Mouse (Mus musculus) forebrain, embryonic 14.5 days (tissue): ENCODE results near the gene C8a. TPM values are rescaled to one million over a fixed set of nuclear protein-coding genes. Genes with fewer than 3 reads are reported as not detected.

ENCODE experiments used
- ATAC-seq: fragments of 200-750 bp; cut with Nextera tagmentation; 2 replicates; pipeline ENCODE4 v1.8.0; 2017; ENCODE audit warnings: mild to moderate bottlenecking, moderate library complexity
- DNase-seq: peaks from one replicate; pipeline ENCODE4 v3.0.0-alpha.2; 2015; ENCODE audit warnings: low spot score
- H3K27ac ChIP-seq: fragments of 300-500 bp; sonication (generic); 2 replicates; pipeline ENCODE4 v1.5.1; 2014; ENCODE audit warnings: low read depth, mild to moderate bottlenecking, control low read depth, low read length, moderate library complexity
- H3K27me3 ChIP-seq: fragments of 300-500 bp; sonication (generic); replicated peaks from 2 replicates; pipeline ENCODE4 v1.6.1; 2014; ENCODE audit warnings: low read length, control low read depth, mixed read lengths; ENCODE audit not compliant: control insufficient read depth, insufficient read depth
- H3K36me3 ChIP-seq: fragments of 300-500 bp; sonication (generic); 2 replicates; pipeline ENCODE4 v1.6.1; 2014; ENCODE audit warnings: low read length, control low read depth; ENCODE audit not compliant: control insufficient read depth, insufficient read depth
- H3K4me1 ChIP-seq: fragments of 300-500 bp; sonication (generic); 2 replicates; pipeline ENCODE4 v1.6.1; 2014; ENCODE audit warnings: antibody characterized with exemption, low read length, control low read depth; ENCODE audit not compliant: control insufficient read depth, insufficient read depth
- H3K4me2 ChIP-seq: fragments of 300-500 bp; sonication (generic); 2 replicates; pipeline ENCODE4 v1.6.1; 2014; ENCODE audit warnings: mild to moderate bottlenecking, control low read depth, low read length
- H3K4me3 ChIP-seq: fragments of 300-500 bp; sonication (generic); 2 replicates; pipeline ENCODE4 v1.5.1; 2014; ENCODE audit warnings: low read depth, low read length, control low read depth
- H3K9ac ChIP-seq: fragments of 300-500 bp; sonication (generic); 2 replicates; pipeline ENCODE4 v1.6.1; 2014; ENCODE audit warnings: mild to moderate bottlenecking, low read length, control low read depth, moderate library complexity
- H3K9me3 ChIP-seq: fragments of 300-500 bp; sonication (generic); replicated peaks from 2 replicates; pipeline ENCODE4 v1.6.1; 2016; ENCODE audit warnings: low read length, control low read depth, mixed read lengths; ENCODE audit not compliant: control insufficient read depth
- WGBS: fragments of 180-500 bp; shearing (Covaris S2); extraction: QIAGEN DNeasy Blood & Tissue Kit; methylation state at CpG from one replicate; pipeline ENCODE4 v1.1.7; 2014; 5-methylcytosine and 5-hydroxymethylcytosine counted together
- polyA plus RNA-seq: library from polyadenylated mRNA; unstranded; fragments of >200 nt; fragmentation: Nextera tagmentation; extraction: Ambion mirVana; gene quantifications from 2 replicates; pipeline ENCODE4 v1.2.1, GENCODE M21; 2014

Gene C8a
- polyA plus RNA-seq, 1 experiment from 2014 or later: not detected

DNA sequence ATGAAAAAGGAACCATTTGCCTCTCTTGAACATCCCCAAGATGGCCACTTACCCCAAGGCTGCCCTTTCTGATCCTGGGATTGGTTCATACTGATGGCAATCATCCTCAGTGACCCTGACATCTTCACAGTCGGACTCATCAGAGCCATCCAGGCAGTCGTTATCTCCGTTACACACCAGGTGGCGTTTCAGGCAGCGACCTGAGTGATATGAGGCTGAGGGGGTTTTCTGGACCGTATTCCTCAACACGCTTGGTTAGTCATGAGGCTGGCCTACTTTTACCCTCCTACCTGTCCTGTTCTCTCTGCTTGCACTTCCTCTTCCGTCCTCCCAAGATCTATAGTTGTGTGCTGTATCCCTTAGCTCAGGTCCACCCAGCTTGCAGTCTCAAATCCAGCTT is 15.0 kb downstream of the C8a start:
- Histone ChIP-seq H3K36me3 (no peaks in the 10 kb centered on the region), H3K4me1 (no peaks in the 10 kb centered on the region), H3K9ac (no peak overlapping the region), H3K4me3 (no peak overlapping the region), H3K27ac (no peak overlapping the region), H3K27me3 (no peaks in the 10 kb centered on the region), H3K9me3 (no peaks in the 10 kb centered on the region), H3K4me2 (no peak overlapping the region)
- WGBS: 80% methylated on average over 8 of the region's 8 CpGs
- DNase-seq (no peak), ATAC-seq (no peak)

GRCm38 (mm10) chr4:104857823-104858222 is 18.4 kb downstream of the C8a start:
- Histone ChIP-seq H3K27ac (no peak overlapping the region), H3K4me2 (no peak overlapping the region), H3K4me3 (no peak overlapping the region), H3K36me3 (no peaks in the 10 kb centered on the region), H3K9me3 (no peaks in the 10 kb centered on the region), H3K4me1 (no peaks in the 10 kb centered on the region), H3K27me3 (no peaks in the 10 kb centered on the region), H3K9ac (no peak overlapping the region)
- DNase-seq: no peak
- WGBS: 66% methylated on average over 4 of the region's 4 CpGs
- no peak for ATAC-seq

DNA sequence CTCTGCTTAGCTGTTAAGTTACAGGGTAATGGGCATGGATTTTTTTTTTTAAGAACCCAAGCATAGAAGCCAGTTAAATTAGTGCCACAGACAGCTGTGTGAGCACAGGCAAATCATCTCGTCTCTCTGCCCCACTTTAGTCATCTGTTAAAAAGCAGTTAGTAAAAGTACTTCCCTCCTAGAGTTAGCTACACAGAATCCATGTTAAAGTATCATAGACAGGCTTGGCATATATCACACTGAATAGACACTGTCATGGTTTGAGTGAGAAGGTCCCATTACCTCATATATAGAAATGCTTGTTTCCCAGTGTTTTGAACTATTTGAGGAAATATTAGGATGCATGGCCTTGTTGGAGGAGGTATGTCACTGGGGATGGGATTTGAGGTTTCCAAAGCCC is 19.2 kb downstream of the C8a start, which contains the start of gene Gm17662:
Gm17662 (plus strand) TSS at position 301 of the 400 bp plus-strand sequence.
- DNase-seq (no peak), ATAC-seq (no peak)
- 83% methylated on average over 1 of the region's 1 CpGs for WGBS
- Histone ChIP-seq H3K4me2 (no peak within 1 kb of the TSS), H3K4me1 (no peaks in the 10 kb centered on the region), H3K9ac (no peak within 1 kb of the TSS), H3K4me3 (no peak within 1 kb of the TSS), H3K27ac (no peak within 1 kb of the TSS), H3K27me3 (no peaks in the 10 kb centered on the region), H3K9me3 (no peaks in the 10 kb centered on the region), H3K36me3 (no peaks in the 10 kb centered on the region)

- Histone ChIP-seq H3K4me2 (no peak overlapping the region), H3K4me1 (no peaks in the 10 kb centered on the region), H3K9me3 (no peaks in the 10 kb centered on the region), H3K9ac (no peak overlapping the region), H3K4me3 (no peak overlapping the region), H3K27ac (no peak overlapping the region), H3K27me3 (no peaks in the 10 kb centered on the region), H3K36me3 (no peaks in the 10 kb centered on the region)
- 89% methylated on average over 2 of the region's 2 CpGs for WGBS
- DNase-seq (no peak), ATAC-seq (no peak)
These were observed 21.0 kb downstream of the C8a start for GRCm38 (mm10) chr4:104855216-104855615.

GRCm38 (mm10) chr4:104843546-104843945 is 32.7 kb downstream of the C8a start:
- peak; percentile 22 for DNase-seq
- H3K36me3 ChIP-seq: no peaks in the 10 kb centered on the region
- no peaks in the 10 kb centered on the region for H3K27me3 ChIP-seq
- H3K9ac ChIP-seq: no peak overlapping the region
- no peak overlapping the region for H3K4me3 ChIP-seq
- no peak; the same call in 1 of the 2 replicates for ATAC-seq
- no peak overlapping the region for H3K4me2 ChIP-seq
- WGBS: 47% methylated on average over 4 of the region's 4 CpGs
- H3K9me3 ChIP-seq: no peaks in the 10 kb centered on the region
- no peak overlapping the region for H3K27ac ChIP-seq
- H3K4me1 ChIP-seq: no peaks in the 10 kb centered on the region

- DNase-seq (no peak), ATAC-seq (no peak)
- Histone ChIP-seq H3K27me3 (no peaks in the 10 kb centered on the region), H3K9ac (no peak overlapping the region), H3K4me2 (no peak overlapping the region), H3K27ac (no peak overlapping the region), H3K9me3 (no peaks in the 10 kb centered on the region), H3K36me3 (no peaks in the 10 kb centered on the region), H3K4me1 (no peaks in the 10 kb centered on the region), H3K4me3 (no peak overlapping the region)
- WGBS: 88% methylated on average over 5 of the region's 5 CpGs
These were observed 34.0 kb downstream of the C8a start for GRCm38 (mm10) chr4:104842204-104842603.

DNA sequence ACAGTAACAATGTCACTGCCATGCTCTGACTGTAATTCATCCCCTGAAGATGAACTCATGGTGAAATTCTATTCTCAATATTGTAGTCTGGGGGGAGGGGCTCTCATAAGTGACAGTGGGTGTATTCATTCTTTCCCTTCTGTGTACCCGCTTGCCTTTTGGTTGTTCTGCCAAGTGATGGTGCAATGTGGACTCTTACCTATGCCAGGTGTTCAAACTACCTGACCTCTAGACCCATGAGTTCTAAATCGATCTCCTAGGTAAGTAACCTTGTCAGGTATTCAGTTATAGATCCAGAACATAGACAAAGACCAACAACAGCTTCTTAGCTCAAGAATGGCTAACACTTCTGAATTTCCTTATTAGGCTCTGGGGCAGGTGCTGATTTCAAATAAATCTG is 37.9 kb downstream of the C8a start:
- Histone ChIP-seq H3K4me2 (no peak overlapping the region), H3K27ac (no peak overlapping the region), H3K9ac (no peak overlapping the region), H3K27me3 (no peaks in the 10 kb centered on the region), H3K4me3 (no peak overlapping the region), H3K9me3 (no peaks in the 10 kb centered on the region), H3K4me1 (peaks cover 12% of the 10 kb centered on the region), H3K36me3 (no peaks in the 10 kb centered on the region)
- DNase-seq (no peak), ATAC-seq (no peak)
- WGBS: 86% methylated on average over 2 of the region's 2 CpGs

DNA sequence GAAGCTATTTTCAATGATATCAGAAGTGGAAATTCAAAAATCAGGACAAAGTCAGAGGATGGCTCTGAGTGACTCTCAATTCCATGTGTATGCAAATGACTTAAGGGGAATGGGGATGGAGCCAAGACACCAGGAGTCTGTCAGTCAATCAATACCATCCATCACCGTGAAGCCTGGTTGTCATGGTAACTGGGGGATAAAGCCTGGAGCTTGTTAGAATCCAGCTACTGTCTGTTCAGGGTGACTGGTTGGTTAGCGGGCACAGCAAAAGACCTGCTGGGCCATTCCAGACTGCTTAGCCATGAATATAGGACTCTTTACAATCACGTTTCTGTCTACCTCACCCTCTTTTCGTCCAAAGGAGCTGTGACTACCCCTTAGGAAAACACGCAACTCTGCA is 41.1 kb downstream of the C8a start:
- DNase-seq: peak; percentile 86
- Histone ChIP-seq H3K4me2 (no peak overlapping the region), H3K27ac (peak overlapping the region; percentile 44; the same call in 1 of the 2 replicates), H3K36me3 (no peaks in the 10 kb centered on the region), H3K9me3 (no peaks in the 10 kb centered on the region), H3K4me3 (no peak overlapping the region), H3K9ac (no peak overlapping the region), H3K4me1 (peaks cover 12% of the 10 kb centered on the region), H3K27me3 (no peaks in the 10 kb centered on the region)
- peak; percentile 72 for ATAC-seq
- WGBS: 5% methylated on average over 5 of the region's 5 CpGs

GRCm38 (mm10) chr4:104828939-104829338 is 47.3 kb downstream of the C8a start:
- Histone ChIP-seq H3K9ac (no peak overlapping the region), H3K27ac (no peak overlapping the region), H3K4me1 (no peaks in the 10 kb centered on the region), H3K36me3 (no peaks in the 10 kb centered on the region), H3K4me2 (no peak overlapping the region), H3K27me3 (no peaks in the 10 kb centered on the region), H3K4me3 (no peak overlapping the region), H3K9me3 (no peaks in the 10 kb centered on the region)
- no peak for ATAC-seq
- DNase-seq: peak; percentile 67
- 53% methylated on average over 5 of the region's 5 CpGs for WGBS
